Mouse (Mus musculus): Measurements from ENCODE around the gene Iqcc. TPM values are rescaled to one million over a fixed set of nuclear protein-coding genes. Genes with fewer than 3 reads are reported as not detected.

Gene Iqcc
- polyA plus RNA-seq, 1 experiment from 2014 or later, result 33.0 TPM

DNA sequence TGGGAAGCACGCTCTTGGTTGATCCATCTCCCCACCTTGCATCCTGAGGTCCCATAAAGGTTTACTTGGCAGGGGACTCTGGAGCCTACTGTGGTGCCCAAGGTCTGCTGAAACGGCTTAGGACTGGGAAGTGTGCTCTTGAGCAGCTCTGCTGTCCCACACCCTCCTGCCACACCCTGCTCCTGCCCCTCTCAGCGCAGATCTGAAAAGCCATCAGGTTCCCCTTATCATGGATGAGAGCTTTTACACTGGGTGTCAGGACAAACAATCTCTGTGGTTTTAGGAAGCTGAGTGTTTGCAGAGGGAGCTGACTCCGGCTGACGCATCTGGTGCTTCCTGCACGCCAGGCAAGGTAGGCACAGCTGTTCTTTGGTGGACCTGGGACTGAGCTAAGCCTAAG, 15.0 kb upstream of the Iqcc start:
- H3K27me3 ChIP-seq, result no peaks in the 10 kb centered on the region
- H3K4me3 ChIP-seq, result no peak overlapping the region
- no peak overlapping the region for H3K4me2 ChIP-seq (replicated peaks)
- 96% methylated on average over 6 of the region's 6 CpGs for WGBS
- peaks cover 95% of the 10 kb centered on the region for H3K36me3 ChIP-seq
- H3K27ac ChIP-seq, result no peak overlapping the region
- H3K9me3 ChIP-seq, result no peaks in the 10 kb centered on the region
- H3K4me1 ChIP-seq, result peaks cover 2% of the 10 kb centered on the region
- ATAC-seq (ENCODE audit: insufficient number of reproducible peaks, insufficient read depth, low FRiP score, low TSS enrichment), result no peak
- H3K9ac ChIP-seq, result no peak overlapping the region

- no peak overlapping the region for H3K9ac ChIP-seq
- no peaks in the 10 kb centered on the region for H3K27me3 ChIP-seq
- no peaks in the 10 kb centered on the region for H3K9me3 ChIP-seq
- peaks cover 98% of the 10 kb centered on the region for H3K36me3 ChIP-seq
- ATAC-seq (ENCODE audit: insufficient number of reproducible peaks, insufficient read depth, low FRiP score, low TSS enrichment), result no peak
- H3K27ac ChIP-seq, result no peak overlapping the region
- no peak overlapping the region for H3K4me2 ChIP-seq (replicated peaks)
- H3K4me3 ChIP-seq, result no peak overlapping the region
- no peaks in the 10 kb centered on the region for H3K4me1 ChIP-seq
- 88% methylated on average over 12 of the region's 12 CpGs for WGBS
These were observed 13.0 kb upstream of the Iqcc start for GRCm38 (mm10) chr4:129631867-129632266.

GRCm38 (mm10) chr4:129630944-129631343, 12.0 kb upstream of the Iqcc start:
- Histone ChIP-seq H3K27ac (no peak overlapping the region), H3K36me3 (peaks cover 98% of the 10 kb centered on the region), H3K4me3 (no peak overlapping the region), H3K27me3 (no peaks in the 10 kb centered on the region), H3K9me3 (no peaks in the 10 kb centered on the region), H3K9ac (no peak overlapping the region), H3K4me2 (replicated peaks) (no peak overlapping the region), H3K4me1 (no peaks in the 10 kb centered on the region; the same call in 1 of the 2 replicates)
- WGBS, result 92% methylated on average over 4 of the region's 4 CpGs
- no peak for ATAC-seq (ENCODE audit: insufficient number of reproducible peaks, insufficient read depth, low FRiP score, low TSS enrichment)

- WGBS, result 73% methylated on average over 6 of the region's 6 CpGs
- Histone ChIP-seq H3K9ac (no peak overlapping the region), H3K4me1 (peaks cover 26% of the 10 kb centered on the region), H3K27me3 (no peaks in the 10 kb centered on the region), H3K36me3 (peaks cover 53% of the 10 kb centered on the region), H3K4me2 (replicated peaks) (no peak overlapping the region), H3K9me3 (no peaks in the 10 kb centered on the region), H3K4me3 (0 out of 2 replicates have a peak overlapping the region, but pooled peaks have one; percentile 4), H3K27ac (no peak overlapping the region)
- no peak for ATAC-seq (ENCODE audit: insufficient number of reproducible peaks, insufficient read depth, low FRiP score, low TSS enrichment)
These were observed 7.1 kb upstream of the Iqcc start for GRCm38 (mm10) chr4:129626035-129626434.

- H3K27me3 ChIP-seq, result no peaks in the 10 kb centered on the region
- no peak overlapping the region for H3K4me3 ChIP-seq
- H3K36me3 ChIP-seq, result peaks cover 48% of the 10 kb centered on the region
- no peak overlapping the region for H3K27ac ChIP-seq
- peak overlapping the region; percentile 82 for H3K4me2 ChIP-seq (replicated peaks)
- H3K9me3 ChIP-seq, result no peaks in the 10 kb centered on the region
- no peak overlapping the region for H3K9ac ChIP-seq
- peaks cover 26% of the 10 kb centered on the region for H3K4me1 ChIP-seq
- ATAC-seq (ENCODE audit: insufficient number of reproducible peaks, insufficient read depth, low FRiP score, low TSS enrichment), result no peak
- WGBS, result 43% methylated on average over 4 of the region's 4 CpGs
These were observed 6.6 kb upstream of the Iqcc start for GRCm38 (mm10) chr4:129625496-129625895.

DNA sequence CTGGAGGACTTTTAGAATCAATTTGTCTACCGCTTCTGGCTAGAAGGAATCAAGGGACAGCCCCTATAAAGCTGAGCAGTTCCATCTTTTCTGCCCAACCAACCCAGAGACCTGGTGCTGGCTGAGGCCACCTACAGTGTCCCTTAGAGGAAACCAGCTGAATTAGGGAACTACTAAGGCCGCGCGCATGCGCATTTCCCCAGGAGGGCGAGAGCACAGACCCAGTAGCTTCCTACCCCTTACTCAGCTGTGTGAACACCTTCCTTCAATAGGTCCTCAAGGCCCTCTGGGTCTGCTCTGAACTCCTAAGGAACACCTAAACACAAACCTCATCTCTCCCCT, 6.1 kb upstream of the Iqcc start:
- H3K4me1 ChIP-seq, result peaks cover 26% of the 10 kb centered on the region
- H3K36me3 ChIP-seq, result peaks cover 44% of the 10 kb centered on the region
- H3K27ac ChIP-seq, result peak overlapping the region; percentile 89
- 0 out of 2 replicates have a peak, but pooled peaks have one; percentile 8 for ATAC-seq (ENCODE audit: insufficient number of reproducible peaks, insufficient read depth, low FRiP score, low TSS enrichment)
- H3K9ac ChIP-seq, result peak overlapping the region; percentile 27; the same call in 1 of the 2 replicates
- H3K4me2 ChIP-seq (replicated peaks), result peak overlapping the region; percentile 82
- WGBS, result 3% methylated on average over 6 of the region's 6 CpGs
- no peaks in the 10 kb centered on the region for H3K9me3 ChIP-seq
- no peaks in the 10 kb centered on the region for H3K27me3 ChIP-seq
- H3K4me3 ChIP-seq, result peak overlapping the region; percentile 64

GRCm38 (mm10) chr4:129624281-129625028, 5.6 kb upstream of the Iqcc start:
- under 1% methylated on average over 18 of the region's 18 CpGs for WGBS
- peak overlapping the region; percentile 89 for H3K27ac ChIP-seq

GRCm38 (mm10) chr4:129623681-129624091, 4.8 kb upstream of the Iqcc start, which contains the start of gene Ccdc28b:
Gene Ccdc28b (minus strand): TSS chr4:129623947.
- Histone ChIP-seq H3K9ac (peak within 1 kb of the TSS; percentile 76), H3K9me3 (no peaks in the 10 kb centered on the region), H3K36me3 (peaks cover 32% of the 10 kb centered on the region), H3K4me3 (peak within 1 kb of the TSS; percentile 64), H3K4me1 (peaks cover 26% of the 10 kb centered on the region), H3K27me3 (no peaks in the 10 kb centered on the region), H3K4me2 (replicated peaks) (peak within 1 kb of the TSS; percentile 82), H3K27ac (peak within 1 kb of the TSS; percentile 89)
- ATAC-seq (ENCODE audit: insufficient number of reproducible peaks, insufficient read depth, low FRiP score, low TSS enrichment), result no peak
- under 1% methylated on average over 10 of the region's 10 CpGs for WGBS

More at GRCm38 (mm10) chr4:129624281-129625028, 5.6 kb upstream of the Iqcc start:
- H3K36me3 ChIP-seq, result peaks cover 40% of the 10 kb centered on the region
- H3K4me1 ChIP-seq, result peaks cover 26% of the 10 kb centered on the region
- peak overlapping the region; percentile 76 for H3K9ac ChIP-seq
- H3K27me3 ChIP-seq, result no peaks in the 10 kb centered on the region
- H3K4me2 ChIP-seq (replicated peaks), result peak overlapping the region; percentile 82
- peak overlapping the region; percentile 64 for H3K4me3 ChIP-seq
- ATAC-seq (ENCODE audit: insufficient number of reproducible peaks, insufficient read depth, low FRiP score, low TSS enrichment), result peak; percentile 84
- H3K9me3 ChIP-seq, result no peaks in the 10 kb centered on the region

DNA sequence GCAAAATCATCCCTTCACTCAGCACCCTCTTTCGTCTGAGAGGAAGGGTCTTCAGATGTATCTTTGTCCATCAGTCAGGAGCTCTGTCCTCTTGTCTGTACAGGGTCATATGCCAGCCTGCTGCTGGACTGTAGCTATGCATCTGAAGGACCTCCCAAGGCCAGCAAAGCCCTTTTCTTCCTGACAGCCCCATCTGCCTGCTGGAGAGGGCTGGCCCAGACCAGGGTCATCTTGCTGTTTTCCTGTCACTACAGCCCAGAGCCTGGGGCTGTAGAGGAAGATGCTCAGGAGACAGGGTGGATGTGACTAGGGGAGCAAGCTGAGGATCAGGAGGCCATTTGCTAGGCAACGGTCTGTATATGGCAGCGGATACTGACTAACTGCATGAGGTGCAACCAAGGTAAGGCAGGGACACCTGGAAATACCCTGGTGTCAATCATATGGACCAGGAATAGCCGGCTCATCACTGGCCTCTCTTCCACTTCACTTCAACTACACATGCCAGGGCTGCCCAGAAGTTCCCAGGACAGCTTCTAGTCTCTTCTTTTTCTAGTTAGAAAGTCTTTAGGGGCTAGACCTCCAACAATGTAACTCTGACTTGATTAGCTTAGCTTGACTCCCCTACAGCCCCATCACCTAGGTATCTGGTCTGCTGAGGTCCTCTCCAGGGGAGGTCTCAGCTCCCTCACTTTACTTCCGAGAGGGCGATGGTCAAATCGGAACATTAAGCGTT, 4.1 kb upstream of the Iqcc start:
- Histone ChIP-seq H3K9ac (peak overlapping the region; percentile 76), H3K27ac (peak overlapping the region; percentile 89), H3K27me3 (no peaks in the 10 kb centered on the region), H3K4me1 (peaks cover 31% of the 10 kb centered on the region), H3K9me3 (no peaks in the 10 kb centered on the region), H3K4me2 (replicated peaks) (peak overlapping the region; percentile 82), H3K36me3 (peaks cover 25% of the 10 kb centered on the region), H3K4me3 (peak overlapping the region; percentile 64)
- no peak for ATAC-seq (ENCODE audit: insufficient number of reproducible peaks, insufficient read depth, low FRiP score, low TSS enrichment)
- WGBS, result 22% methylated on average over 8 of the region's 8 CpGs

- Histone ChIP-seq H3K27ac (no peak overlapping the region), H3K36me3 (peaks cover 20% of the 10 kb centered on the region), H3K27me3 (no peaks in the 10 kb centered on the region), H3K9ac (no peak overlapping the region), H3K4me3 (peak overlapping the region; percentile 64; the same call in 1 of the 2 replicates), H3K4me1 (peaks cover 34% of the 10 kb centered on the region), H3K9me3 (no peaks in the 10 kb centered on the region), H3K4me2 (replicated peaks) (peak overlapping the region; percentile 82)
- WGBS, result 75% methylated on average over 11 of the region's 11 CpGs
- no peak for ATAC-seq (ENCODE audit: insufficient number of reproducible peaks, insufficient read depth, low FRiP score, low TSS enrichment)
These were observed 3.4 kb upstream of the Iqcc start for GRCm38 (mm10) chr4:129622120-129622802.

DNA sequence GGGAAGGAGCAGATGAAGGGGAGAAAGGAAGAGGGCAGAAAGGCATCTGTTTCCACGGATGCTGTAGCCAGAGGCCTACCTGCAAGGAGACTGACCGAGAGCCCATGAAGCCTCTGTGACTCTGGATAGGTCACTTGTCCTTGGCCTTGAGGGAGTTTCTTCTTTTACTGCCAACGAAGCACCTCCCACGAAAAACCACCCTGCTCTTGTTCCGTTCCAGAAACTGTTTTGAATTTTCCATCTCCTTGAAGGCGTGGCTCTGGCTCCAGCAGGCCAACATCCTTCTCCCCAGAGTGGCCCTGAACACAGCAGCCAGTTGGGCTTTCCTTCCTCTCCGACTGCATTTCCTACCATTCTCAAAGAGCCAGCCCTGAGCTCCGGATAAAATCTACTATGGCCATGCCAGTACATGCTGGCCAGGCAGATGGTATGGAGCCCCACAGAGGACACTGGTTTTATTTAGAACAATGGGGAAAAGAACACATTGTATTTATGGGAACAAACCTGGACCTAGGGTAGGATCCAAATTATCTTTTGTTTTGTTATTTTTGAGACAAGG, 2.5 kb upstream of the Iqcc start:
- WGBS, result 77% methylated on average over 8 of the region's 8 CpGs
- ATAC-seq (ENCODE audit: insufficient number of reproducible peaks, insufficient read depth, low FRiP score, low TSS enrichment), result no peak
- no peak overlapping the region for H3K9ac ChIP-seq
- no peak overlapping the region for H3K4me3 ChIP-seq
- H3K27me3 ChIP-seq, result no peaks in the 10 kb centered on the region
- H3K4me2 ChIP-seq (replicated peaks), result no peak overlapping the region
- peaks cover 19% of the 10 kb centered on the region for H3K36me3 ChIP-seq
- H3K4me1 ChIP-seq, result peaks cover 34% of the 10 kb centered on the region
- no peak overlapping the region for H3K27ac ChIP-seq
- H3K9me3 ChIP-seq, result no peaks in the 10 kb centered on the region
